Mouse (Mus musculus) brain, adult 2 months (tissue): ENCODE measurements at regions not wholly inside any gene's neighbourhood (a gene's known extent, or its start where the extent isn't known, plus 50 kb on each side); places are given as distances from the start of the nearest gene placed in this dataset.

Experiments
- DNase-seq: peaks from one replicate; pipeline ENCODE4 v3.0.0; 2011; ENCODE audit warnings: low read depth, low spot score

DNA sequence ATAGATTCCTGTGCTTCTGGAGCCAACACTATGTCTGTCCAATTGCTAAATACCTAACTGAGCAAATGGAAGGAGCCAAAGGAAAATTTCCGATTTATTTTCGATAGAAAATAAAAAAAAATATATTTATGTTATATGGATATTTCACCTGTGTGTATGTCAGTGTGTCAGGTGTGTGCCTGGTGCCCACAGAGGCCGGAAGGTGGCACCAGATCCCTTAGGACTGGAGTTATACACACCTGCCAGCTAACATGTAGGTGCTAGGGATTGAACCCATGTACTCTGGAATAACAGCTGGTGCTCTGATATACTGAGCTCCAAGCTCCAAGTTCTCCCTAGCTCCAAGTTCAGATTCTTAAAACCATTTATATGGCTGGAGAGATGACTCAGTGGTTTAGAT is 79.0 kb downstream of the Mfsd1 start:
- no peak for DNase-seq

DNA sequence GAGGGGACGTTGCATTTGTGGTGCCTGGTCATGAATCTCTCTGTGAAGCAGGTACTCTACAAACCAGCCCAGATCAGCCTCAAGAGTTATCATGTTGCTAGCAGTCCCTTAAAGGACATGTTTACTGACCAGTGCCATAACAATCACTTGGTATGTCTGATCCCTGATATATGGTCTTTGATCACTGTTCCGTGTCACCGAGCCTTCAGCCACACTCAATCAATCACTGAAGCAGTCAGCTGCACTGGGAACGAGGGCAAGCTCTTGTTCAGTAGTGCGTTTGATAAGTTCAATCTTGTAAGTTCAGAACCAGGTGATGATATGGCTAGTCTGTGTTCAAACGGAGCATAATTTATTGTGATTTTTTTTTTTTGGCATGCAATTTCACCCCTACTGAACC is 126.8 kb downstream of the Mfsd1 start:
- DNase-seq = no peak

GRCm38 (mm10) chr3:67711716-67712115 is 129.2 kb downstream of the Mfsd1 start:
- DNase-seq = peak; percentile 17

DNA sequence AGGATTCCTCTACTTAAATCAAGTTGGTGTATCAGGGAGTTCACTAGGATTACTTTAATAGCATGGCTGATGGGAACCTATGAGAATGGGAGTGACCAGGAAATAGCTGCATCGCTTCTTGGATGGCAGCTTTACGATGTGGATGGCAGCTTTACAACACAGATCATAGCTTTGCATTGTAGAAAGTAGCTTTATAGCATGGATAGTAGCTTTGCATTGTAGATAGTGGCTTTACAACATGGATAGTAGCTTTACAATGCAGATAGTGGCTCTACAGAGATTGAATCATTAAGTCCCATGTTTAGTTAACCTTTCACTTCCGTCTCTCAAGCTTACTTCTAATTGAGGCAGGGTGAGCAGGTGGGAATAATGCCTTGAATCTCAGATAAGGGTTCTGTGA is 149.4 kb downstream of the Mfsd1 start:
- DNase-seq = no peak

DNA sequence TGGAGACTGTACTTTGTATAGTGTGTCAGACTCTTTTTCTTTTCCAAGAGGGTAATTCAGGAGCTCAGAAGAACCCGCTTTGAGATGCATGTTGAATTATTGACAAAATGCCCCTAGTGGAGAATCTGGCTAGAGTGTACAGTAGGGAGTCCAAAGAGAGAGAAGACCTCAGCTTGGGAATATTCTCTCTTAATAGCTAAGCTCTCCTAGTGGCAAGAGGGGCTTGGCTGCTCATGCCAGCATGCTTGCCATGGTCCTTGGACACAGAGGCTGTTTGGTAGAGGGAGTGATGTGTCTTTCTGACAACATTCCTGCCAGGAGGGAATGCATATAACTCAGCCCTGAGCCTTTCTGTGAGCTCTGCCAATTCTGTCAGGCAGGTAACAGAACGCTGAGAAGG is 150.3 kb downstream of the Mfsd1 start:
- DNase-seq = peak; percentile 1

GRCm38 (mm10) chr3:67754256-67754655 is 137.8 kb upstream of the Iqcj start:
- DNase-seq = no peak

DNA sequence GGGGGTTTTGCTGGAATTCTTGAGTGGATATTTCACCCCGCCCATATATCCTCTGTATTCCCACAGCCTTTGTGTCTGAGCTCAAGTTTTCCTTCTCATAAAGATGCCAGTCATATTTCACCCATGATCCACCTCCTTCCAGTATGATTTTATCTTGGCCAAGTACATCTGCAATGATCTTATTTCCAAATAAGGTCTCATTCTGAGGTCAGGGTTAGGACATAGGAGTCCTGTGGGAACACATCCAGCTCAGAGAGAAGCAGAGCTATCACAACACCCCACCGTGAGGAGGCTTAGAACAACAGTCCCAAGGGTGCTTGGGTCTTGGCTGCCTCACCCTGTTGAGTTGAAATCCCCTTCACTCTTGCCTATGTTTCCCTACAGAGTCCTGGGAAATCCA is 123.4 kb upstream of the Iqcj start:
- DNase-seq = no peak

GRCm38 (mm10) chr3:67773403-67773802 is 118.6 kb upstream of the Iqcj start:
- peak; percentile 23 for DNase-seq

GRCm38 (mm10) chr3:67782177-67782576 is 109.8 kb upstream of the Iqcj start:
- no peak for DNase-seq

- DNase-seq = no peak
Measured at GRCm38 (mm10) chr3:67806847-67807601, 85.0 kb upstream of the Iqcj start.

DNA sequence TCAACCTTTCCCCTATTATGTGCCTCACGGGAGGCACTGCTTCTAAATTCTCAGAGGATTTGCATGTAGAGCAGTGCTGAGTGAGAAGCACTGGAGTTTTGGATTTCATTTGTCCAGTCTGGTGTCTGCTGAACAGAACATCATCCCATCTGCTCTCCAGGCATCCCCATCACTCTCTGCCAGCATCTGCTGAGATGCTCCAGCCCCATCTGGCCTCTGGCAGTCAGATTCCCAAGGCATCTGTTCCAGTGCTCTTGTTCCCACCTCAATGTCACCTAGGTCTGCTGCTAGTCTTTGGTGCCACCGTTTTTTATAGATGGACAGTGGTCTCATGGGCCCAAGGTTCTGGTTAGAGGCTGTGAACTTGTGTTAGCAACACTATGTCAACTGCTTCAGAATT is 63.9 kb upstream of the Iqcj start:
- DNase-seq = peak; percentile 13

- peak; percentile 19 for DNase-seq
Measured at GRCm38 (mm10) chr3:67833041-67833663, 58.9 kb upstream of the Iqcj start.
